Mouse (Mus musculus): ENCODE measurements around the gene Setd7. TPM values are rescaled to one million over a fixed set of nuclear protein-coding genes. Genes with fewer than 3 reads are reported as not detected.
A peak's percentile ranks its signal among the peaks of the same experiment; 100 is the strongest.

The Setd7 gene
- polyA plus RNA-seq, 1 experiment = 17.5 TPM

DNA sequence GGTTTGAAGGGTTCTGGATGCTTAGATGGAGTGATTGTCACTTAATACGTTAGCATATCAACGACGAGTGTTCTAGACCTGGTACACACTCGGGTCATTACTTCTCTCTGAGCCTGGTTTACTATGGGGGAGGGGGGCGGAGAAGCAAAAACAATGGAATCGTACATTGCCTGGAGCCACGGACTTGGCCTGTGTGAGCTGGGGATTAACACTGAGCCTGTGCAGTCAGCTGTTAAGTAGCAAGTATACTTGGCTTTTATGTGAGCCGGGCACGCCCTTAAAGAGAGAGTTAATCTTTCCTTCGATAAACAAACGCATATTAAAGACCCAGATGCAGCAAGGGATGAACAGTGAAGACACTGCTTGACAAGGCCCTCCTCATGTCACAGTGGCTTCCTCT is 16.7 kb upstream of the Setd7 start:
- H3K4me1 ChIP-seq (ENCODE audit: control insufficient read depth, insufficient read depth, insufficient read length, low read length) = no peaks in the 10 kb centered on the region

DNA sequence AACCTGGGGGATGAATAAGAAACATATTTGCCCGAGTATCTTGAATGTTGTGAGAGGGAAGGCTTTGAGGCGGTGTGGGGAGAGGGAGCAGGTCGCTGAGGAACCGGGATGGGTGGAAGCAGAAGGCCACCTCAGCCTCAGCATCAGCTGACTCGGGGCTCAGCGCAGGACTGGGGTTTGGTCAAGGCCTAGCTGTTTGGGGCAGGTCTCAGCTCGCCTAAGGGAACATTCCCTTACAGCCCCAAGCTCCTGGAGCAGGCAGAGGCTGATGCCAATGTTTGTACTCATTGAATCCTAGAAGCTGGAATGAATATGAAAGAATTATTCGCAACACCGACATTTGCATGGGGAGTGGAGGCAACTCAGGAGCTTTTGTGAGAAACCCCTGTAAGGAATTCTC is 13.2 kb upstream of the Setd7 start:
- no peak overlapping the region for H3K4me3 ChIP-seq (ENCODE audit: insufficient read depth, low read depth, low read length)
- H3K27ac ChIP-seq (replicated peaks; ENCODE audit: low read depth, low read length) = no peak overlapping the region
- H3K4me1 ChIP-seq (ENCODE audit: control insufficient read depth, insufficient read depth, insufficient read length, low read length) = no peaks in the 10 kb centered on the region

More for the DNA sequence above, 16.7 kb upstream of the Setd7 start:
- no peak overlapping the region for H3K4me3 ChIP-seq (ENCODE audit: insufficient read depth, low read depth, low read length)
- H3K27ac ChIP-seq (replicated peaks; ENCODE audit: low read depth, low read length) = no peak overlapping the region

GRCm38 (mm10) chr3:51570200-51570599 is 9.5 kb upstream of the Setd7 start:
- H3K27ac ChIP-seq (replicated peaks; ENCODE audit: low read depth, low read length) = no peak overlapping the region
- H3K4me1 ChIP-seq (ENCODE audit: control insufficient read depth, insufficient read depth, insufficient read length, low read length) = no peaks in the 10 kb centered on the region
- no peak overlapping the region for H3K4me3 ChIP-seq (ENCODE audit: insufficient read depth, low read depth, low read length)

- no peak overlapping the region; the same call in 1 of the 2 replicates for H3K4me3 ChIP-seq (ENCODE audit: insufficient read depth, low read depth, low read length)
- H3K27ac ChIP-seq (replicated peaks; ENCODE audit: low read depth, low read length) = no peak overlapping the region
- H3K4me1 ChIP-seq (ENCODE audit: control insufficient read depth, insufficient read depth, insufficient read length, low read length) = no peaks in the 10 kb centered on the region
Observed at GRCm38 (mm10) chr3:51561993-51562385, 1.3 kb upstream of the Setd7 start.

DNA sequence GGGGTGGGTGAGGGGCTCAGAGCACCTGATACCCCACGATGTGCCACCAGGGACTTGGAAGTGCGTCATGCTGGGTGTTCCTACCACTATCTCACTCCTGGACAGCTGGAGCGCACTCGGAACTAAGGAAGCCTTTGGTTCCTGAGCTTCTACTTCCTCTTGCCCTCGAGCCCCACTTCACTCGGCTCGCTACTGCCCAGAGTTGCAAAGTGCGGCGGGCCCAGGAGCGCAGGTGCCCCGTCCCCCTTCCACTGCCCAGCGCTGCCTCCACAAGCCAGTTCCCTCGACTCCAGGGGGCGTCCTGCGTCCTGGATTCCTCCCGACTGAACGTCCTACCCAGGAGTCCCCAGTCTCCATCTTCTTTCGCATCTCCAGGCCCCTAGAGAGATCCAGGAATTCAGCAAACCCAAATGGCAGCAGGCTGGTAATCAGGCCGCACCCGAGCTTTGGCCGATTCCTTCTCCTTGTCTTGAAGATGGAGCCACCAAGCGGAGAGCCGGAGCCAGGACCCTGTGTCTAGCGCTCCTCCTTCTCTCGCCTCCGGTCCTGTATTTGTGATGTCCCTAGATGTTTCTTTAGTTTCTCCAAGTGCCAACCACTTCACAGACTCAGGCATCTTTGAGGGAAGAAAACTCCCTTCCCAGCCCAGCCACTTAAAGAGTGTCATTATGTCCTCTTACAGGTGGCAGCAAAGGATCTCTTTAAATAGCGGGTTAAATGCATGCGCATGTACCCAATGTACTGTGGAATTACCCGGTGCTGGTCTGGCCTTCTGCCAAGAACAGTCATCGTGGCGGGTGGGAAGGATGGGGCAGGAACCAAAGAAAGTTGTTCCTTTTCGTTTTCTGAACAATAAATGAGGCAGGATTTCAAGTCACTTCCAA is 672 bp upstream of the Setd7 start:
- no peaks in the 10 kb centered on the region for H3K4me1 ChIP-seq (ENCODE audit: control insufficient read depth, insufficient read depth, insufficient read length, low read length)
- H3K27ac ChIP-seq (replicated peaks; ENCODE audit: low read depth, low read length) = peak overlapping the region; percentile 88
- peak overlapping the region; percentile 94 for H3K4me3 ChIP-seq (ENCODE audit: insufficient read depth, low read depth, low read length)

DNA sequence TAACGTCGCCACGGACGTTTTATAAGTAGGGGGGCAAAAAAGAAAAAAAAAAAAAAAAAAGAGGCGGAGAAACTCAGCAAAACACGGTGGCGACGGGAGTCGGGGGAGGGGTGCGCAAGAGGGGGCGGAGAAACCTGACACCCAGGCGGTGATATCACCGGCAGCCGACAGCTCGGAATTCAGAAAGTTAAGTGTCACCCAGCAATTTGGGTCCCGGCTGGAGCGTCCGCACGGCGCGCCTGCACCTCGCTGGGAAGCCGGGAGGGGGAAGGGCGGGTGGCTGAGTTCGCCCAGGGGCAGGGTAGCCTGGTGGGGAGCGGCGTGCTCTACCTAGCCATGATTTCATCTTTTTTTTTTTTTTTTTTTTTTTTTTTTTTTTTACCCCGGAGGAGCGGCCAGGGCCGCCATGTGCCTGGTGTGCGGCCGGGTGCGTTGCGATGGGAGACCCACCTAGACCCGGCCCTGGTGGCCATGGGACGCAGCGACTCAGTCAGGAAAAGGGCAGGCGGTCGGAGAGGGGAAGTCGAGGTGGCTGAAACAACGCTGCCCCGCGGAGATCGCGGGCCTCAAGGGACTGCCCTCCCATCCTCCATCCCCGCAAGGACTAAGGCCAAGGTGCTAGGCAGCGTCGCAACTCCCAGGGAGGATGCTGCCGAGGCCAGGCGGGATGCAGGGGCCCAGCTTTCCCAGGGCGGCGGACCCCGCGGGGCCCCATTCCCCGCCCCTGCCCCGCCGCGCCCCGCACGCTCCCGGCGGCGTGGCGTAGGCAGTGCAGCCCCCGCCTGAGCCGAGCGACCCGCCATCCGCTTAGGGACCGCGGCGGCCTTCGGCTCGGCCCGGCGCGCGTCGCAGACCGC is 857 bp downstream of the Setd7 start:
- H3K4me3 ChIP-seq (ENCODE audit: insufficient read depth, low read depth, low read length) = peak overlapping the region; percentile 94

DNA sequence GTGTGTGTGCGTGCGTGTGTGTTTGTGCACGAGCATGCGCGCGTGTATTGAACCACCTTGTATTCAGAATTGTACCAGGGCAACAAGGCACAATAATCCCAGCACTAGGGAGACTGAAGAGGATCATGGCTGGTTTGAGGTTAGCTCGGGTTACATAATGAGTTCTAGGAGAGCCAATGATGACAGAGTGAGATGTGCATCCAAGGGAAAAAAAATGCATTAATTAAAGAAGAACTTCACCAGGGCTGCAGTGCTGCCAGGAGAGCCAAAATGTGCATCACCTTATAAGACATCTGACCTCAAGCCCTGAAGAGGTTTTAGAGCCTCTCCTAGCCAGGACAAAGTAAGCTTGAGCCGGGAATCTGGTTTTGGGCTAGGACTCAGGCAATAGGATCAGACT is 5.1 kb downstream of the Setd7 start:
- Histone ChIP-seq H3K4me3 (ENCODE audit: insufficient read depth, low read depth, low read length) (no peak overlapping the region), H3K4me1 (ENCODE audit: control insufficient read depth, insufficient read depth, insufficient read length, low read length) (peaks cover 12% of the 10 kb centered on the region; the same call in 1 of the 2 replicates), H3K27ac (replicated peaks; ENCODE audit: low read depth, low read length) (no peak overlapping the region)

More for the DNA sequence above, 857 bp downstream of the Setd7 start:
- Histone ChIP-seq H3K27ac (replicated peaks; ENCODE audit: low read depth, low read length) (peak overlapping the region; percentile 88), H3K4me1 (ENCODE audit: control insufficient read depth, insufficient read depth, insufficient read length, low read length) (peaks cover 4% of the 10 kb centered on the region; the same call in 1 of the 2 replicates)

GRCm38 (mm10) chr3:51554836-51555235 is 5.8 kb downstream of the Setd7 start:
- Histone ChIP-seq H3K27ac (replicated peaks; ENCODE audit: low read depth, low read length) (no peak overlapping the region), H3K4me1 (ENCODE audit: control insufficient read depth, insufficient read depth, insufficient read length, low read length) (peaks cover 12% of the 10 kb centered on the region; the same call in 1 of the 2 replicates), H3K4me3 (ENCODE audit: insufficient read depth, low read depth, low read length) (no peak overlapping the region)

- peak overlapping the region; percentile 4; the same call in 1 of the 2 replicates for H3K4me3 ChIP-seq (ENCODE audit: insufficient read depth, low read depth, low read length)
- H3K4me1 ChIP-seq (ENCODE audit: control insufficient read depth, insufficient read depth, insufficient read length, low read length) = peaks cover 12% of the 10 kb centered on the region; the same call in 1 of the 2 replicates
- H3K27ac ChIP-seq (replicated peaks; ENCODE audit: low read depth, low read length) = peak overlapping the region; percentile 63
Observed at GRCm38 (mm10) chr3:51554067-51554466, 6.6 kb downstream of the Setd7 start.

DNA sequence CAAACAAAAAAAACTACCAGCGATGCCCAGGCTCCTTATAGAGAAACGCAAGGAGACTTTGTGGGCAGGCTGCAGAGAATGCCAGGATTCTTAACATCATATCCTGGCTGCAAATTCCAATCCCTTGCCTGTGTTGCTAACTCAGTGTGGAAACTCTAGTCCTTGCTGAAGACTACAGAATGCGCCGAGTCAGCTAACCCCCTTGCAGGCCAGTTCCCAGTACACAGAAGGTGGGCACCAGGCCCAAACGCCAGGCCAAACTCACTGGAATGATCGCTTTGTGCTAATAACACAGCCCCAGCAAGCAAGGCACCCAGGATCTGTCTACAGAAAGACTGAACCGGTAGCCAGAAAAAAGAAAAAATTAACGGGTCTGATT is 7.2 kb downstream of the Setd7 start:
- H3K4me3 ChIP-seq (ENCODE audit: insufficient read depth, low read depth, low read length) = peak overlapping the region; percentile 18
- peaks cover 13% of the 10 kb centered on the region; the same call in 1 of the 2 replicates for H3K4me1 ChIP-seq (ENCODE audit: control insufficient read depth, insufficient read depth, insufficient read length, low read length)
- H3K27ac ChIP-seq (replicated peaks; ENCODE audit: low read depth, low read length) = peak overlapping the region; percentile 2; the same call in 1 of the 2 replicates

DNA sequence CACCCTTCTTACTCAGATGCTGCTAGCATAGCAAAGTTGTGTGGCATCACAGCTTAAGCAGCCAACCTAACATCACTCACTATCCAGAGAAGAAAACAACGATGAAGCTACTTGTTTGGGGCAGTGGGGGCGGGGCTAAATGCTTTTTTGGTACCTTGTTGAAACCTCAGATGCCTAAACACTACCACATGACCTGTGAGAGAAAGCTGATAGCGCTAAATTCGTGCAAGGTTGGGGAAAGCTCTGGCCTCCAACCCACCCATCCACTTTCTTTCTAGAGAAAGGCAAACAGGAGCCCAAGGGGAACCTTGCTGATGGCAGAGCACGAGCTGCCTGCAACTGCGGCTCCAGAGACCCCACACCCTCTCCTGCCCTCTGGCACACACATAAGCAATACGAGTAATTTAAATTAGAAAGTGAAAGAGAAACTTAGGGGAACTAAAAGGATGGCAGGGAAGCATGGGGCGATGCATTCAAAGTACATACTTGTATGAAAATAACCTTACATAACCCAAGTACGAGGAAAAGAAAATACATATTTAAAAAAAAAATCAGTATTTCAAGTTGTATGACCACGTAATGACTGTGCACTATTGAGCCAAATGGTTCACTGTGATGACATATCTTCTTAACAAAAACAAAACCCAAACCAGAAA is 7.7 kb downstream of the Setd7 start:
- H3K4me1 ChIP-seq (ENCODE audit: control insufficient read depth, insufficient read depth, insufficient read length, low read length) = peaks cover 13% of the 10 kb centered on the region
- H3K27ac ChIP-seq (replicated peaks; ENCODE audit: low read depth, low read length) = peak overlapping the region; percentile 74
- H3K4me3 ChIP-seq (ENCODE audit: insufficient read depth, low read depth, low read length) = peak overlapping the region; percentile 57

DNA sequence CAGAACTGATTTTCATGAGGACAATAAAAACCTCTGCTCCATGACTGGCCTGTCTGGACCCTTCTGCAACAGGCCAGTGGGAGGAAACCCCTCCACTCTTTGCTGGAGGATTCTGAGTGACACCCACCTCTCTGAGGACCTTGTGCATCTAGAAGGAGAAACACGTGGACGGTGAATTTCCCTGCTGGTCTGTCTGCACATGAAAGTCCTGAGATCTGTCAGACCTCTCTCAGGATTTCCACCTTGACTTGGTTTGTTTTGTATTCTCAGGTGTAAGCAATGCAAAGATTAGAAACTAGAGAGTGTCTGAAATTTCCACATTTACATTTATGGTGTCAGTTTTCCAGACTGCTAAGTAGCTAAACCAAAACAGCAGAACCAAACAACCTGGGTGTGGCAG is 8.5 kb downstream of the Setd7 start:
- peaks cover 21% of the 10 kb centered on the region for H3K4me1 ChIP-seq (ENCODE audit: control insufficient read depth, insufficient read depth, insufficient read length, low read length)
- H3K4me3 ChIP-seq (ENCODE audit: insufficient read depth, low read depth, low read length) = no peak overlapping the region
- 0 out of 2 replicates have a peak overlapping the region, but pooled peaks have one; percentile 74 for H3K27ac ChIP-seq (replicated peaks; ENCODE audit: low read depth, low read length)

DNA sequence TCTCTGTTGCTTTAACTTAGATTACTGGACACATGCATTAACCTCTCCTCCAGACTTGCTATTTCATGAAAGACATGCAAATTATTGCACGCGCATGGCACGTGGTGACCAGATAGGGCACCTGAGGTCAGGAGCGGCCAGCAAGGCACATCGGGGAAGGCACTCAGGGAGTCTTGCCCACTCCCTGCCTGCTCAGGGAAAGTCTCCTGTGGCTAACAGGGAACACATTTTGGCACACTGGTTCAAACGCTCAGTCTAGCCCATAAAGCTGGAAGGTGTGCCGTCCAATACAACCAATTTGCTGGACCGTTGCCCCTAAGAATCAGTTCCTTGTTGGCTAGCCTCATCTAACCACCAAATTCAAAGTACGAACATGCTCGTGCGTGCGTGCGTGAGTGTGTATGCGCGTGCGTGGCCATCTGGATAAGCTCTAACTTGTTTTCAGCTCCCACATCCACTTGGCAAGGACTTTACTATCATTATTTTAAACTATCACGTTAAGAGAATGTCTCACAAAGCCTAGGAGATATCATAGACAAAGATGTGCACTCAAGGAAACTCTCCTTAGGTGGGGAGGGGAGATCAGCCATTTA is 11.6 kb downstream of the Setd7 start:
- H3K4me3 ChIP-seq (ENCODE audit: insufficient read depth, low read depth, low read length) = no peak overlapping the region
- H3K4me1 ChIP-seq (ENCODE audit: control insufficient read depth, insufficient read depth, insufficient read length, low read length) = peaks cover 14% of the 10 kb centered on the region
- H3K27ac ChIP-seq (replicated peaks; ENCODE audit: low read depth, low read length) = no peak overlapping the region

GRCm38 (mm10) chr3:51547577-51547976 is 13.1 kb downstream of the Setd7 start:
- Histone ChIP-seq H3K4me1 (ENCODE audit: control insufficient read depth, insufficient read depth, insufficient read length, low read length) (peaks cover 12% of the 10 kb centered on the region), H3K27ac (replicated peaks; ENCODE audit: low read depth, low read length) (peak overlapping the region; percentile 51), H3K4me3 (ENCODE audit: insufficient read depth, low read depth, low read length) (no peak overlapping the region)

Data from brown adipose tissue, adult 24 weeks (tissue).